Mouse (Mus musculus) E14TG2a.4 (cell line): ENCODE data around the gene Fbxo48.

ENCODE experiments used
- CTCF ChIP-seq: conservative IDR thresholded peaks from 2 replicates; pipeline ENCODE4 v1.5.1; 2014; ENCODE audit warnings: low read length
- POU5F1 ChIP-seq: IDR thresholded peaks from 2 replicates; pipeline ENCODE4 v1.6.1; 2014; ENCODE audit warnings: low read length, borderline replicate concordance

DNA sequence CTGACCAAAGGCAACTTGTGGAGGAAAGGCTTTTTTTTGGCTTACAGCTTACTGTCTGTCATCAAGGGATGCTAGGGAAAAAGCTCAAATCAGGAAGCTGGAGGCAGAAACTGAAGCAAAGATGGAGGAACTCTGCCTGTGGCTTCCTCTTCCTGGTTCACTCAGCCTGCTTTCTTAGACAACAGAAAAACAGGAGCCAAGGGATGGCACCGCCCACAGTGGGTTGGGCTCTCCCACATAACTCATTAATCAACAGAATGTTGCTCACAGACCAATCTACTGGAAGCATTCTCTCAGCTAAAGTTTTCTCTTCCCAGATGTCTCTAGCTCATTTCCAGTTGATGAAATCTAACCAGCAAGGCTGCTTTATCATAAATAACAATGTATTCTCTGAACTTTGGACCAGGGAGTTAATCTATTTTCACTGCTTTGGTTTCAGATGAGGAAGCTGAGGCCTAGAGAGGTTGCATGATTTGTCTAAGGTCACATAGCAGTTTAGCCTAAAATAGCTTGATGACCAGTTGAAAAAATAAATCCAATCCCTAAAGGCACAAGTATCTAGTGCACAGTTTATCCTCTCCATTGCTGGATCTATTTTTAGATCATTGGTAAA is 43.6 kb upstream of the Fbxo48 start:
- TF ChIP-seq CTCF (no peak), POU5F1 (no peak)
